8 mouse cellular contexts compared by ENCODE assay signal in genomic region chr19:46303251-46304215, GRCm38 (mm10). TPM values are rescaled to one million over a fixed set of nuclear protein-coding genes. Genes with fewer than 3 reads are reported as not detected.
DNase-seq lines count a peak whose midpoint lies in the region; ATAC-seq and TF ChIP-seq lines count a peak whose summit lies in the region.

No protein-coding gene starts in this region.

- no peak overlapping the region for H3K27ac ChIP-seq in forebrain, embryonic 15.5 days (replicated peaks)
- H3K27ac ChIP-seq in liver, embryonic 12.5 days: peak overlapping the region; percentile 83; the same call in 1 of the 2 replicates

- H3K4me1 ChIP-seq in forebrain, embryonic 15.5 days: peaks cover 25% of the 10 kb centered on the region
- H3K4me1 ChIP-seq in liver, embryonic 12.5 days: peaks cover 34% of the 10 kb centered on the region

- no peaks in the 10 kb centered on the region for H3K9me3 ChIP-seq in forebrain, embryonic 15.5 days
- H3K9me3 ChIP-seq in liver, embryonic 12.5 days (replicated peaks): no peaks in the 10 kb centered on the region

- peak; percentile 93 for DNase-seq in heart, adult 11 months
- DNase-seq in heart, postnatal 14 days: no peak
- DNase-seq in T-cell, adult 2 months (ENCODE audit: low spot score): no peak
- DNase-seq in thymus, postnatal 25 days: no peak
- no peak for DNase-seq in gastrocnemius, postnatal 36 days

- TF ChIP-seq CTCF in C2C12 (IDR thresholded peaks at IDR 0.05; ENCODE audit: control insufficient read depth, insufficient read depth, insufficient read length): no peak

- no peak overlapping the region for H3K9ac ChIP-seq in forebrain, embryonic 15.5 days (replicated peaks)
- peak overlapping the region; percentile 76; the same call in 1 of the 2 replicates for H3K9ac ChIP-seq in liver, embryonic 12.5 days

- no peaks in the 10 kb centered on the region for H3K27me3 ChIP-seq in C2C12 (ENCODE audit: control insufficient read depth, insufficient read depth, insufficient read length)
- peaks cover 17% of the 10 kb centered on the region for H3K27me3 ChIP-seq in forebrain, embryonic 15.5 days
- peaks cover 29% of the 10 kb centered on the region for H3K27me3 ChIP-seq in liver, embryonic 12.5 days (replicated peaks)

- peak overlapping the region; percentile 33 for H3ac ChIP-seq in C2C12 (ENCODE audit: control insufficient read depth, insufficient read length, low read depth)

- no peak overlapping the region for H3K4me3 ChIP-seq in C2C12 (ENCODE audit: insufficient read depth, poor library complexity, severe bottlenecking)
- peak overlapping the region; percentile 61 for H3K4me3 ChIP-seq in forebrain, embryonic 15.5 days
- peak overlapping the region; percentile 71 for H3K4me3 ChIP-seq in liver, embryonic 12.5 days

- intact Hi-C loops in heart, postnatal 14 days (cut with DNase I): loop anchor here (2.0 to 10.0 kb wide), 3 partner anchors 65 to 169 kb away; no protein-coding TSS in a partner anchor
- intact Hi-C loops in gastrocnemius, postnatal 36 days (cut with DNase I): no loop called here

- no peaks in the 10 kb centered on the region for H3K79me3 ChIP-seq in C2C12 (ENCODE audit: low read depth)

- no peak for ATAC-seq in forebrain, embryonic 15.5 days (replicated peaks)
- no peak for ATAC-seq in liver, embryonic 12.5 days

- H3K79me2 ChIP-seq in C2C12 (ENCODE audit: control insufficient read depth, insufficient read depth): peaks cover 17% of the 10 kb centered on the region

- peak overlapping the region; percentile 69 for H3K4me2 ChIP-seq in forebrain, embryonic 15.5 days (replicated peaks)
- H3K4me2 ChIP-seq in liver, embryonic 12.5 days: peak overlapping the region; percentile 97

- peaks cover 17% of the 10 kb centered on the region for H3K36me3 ChIP-seq in C2C12 (ENCODE audit: control insufficient read depth, insufficient read depth)
- H3K36me3 ChIP-seq in forebrain, embryonic 15.5 days: no peaks in the 10 kb centered on the region
- peaks cover 7% of the 10 kb centered on the region; the same call in 1 of the 2 replicates for H3K36me3 ChIP-seq in liver, embryonic 12.5 days

- 56% methylated on average over 18 of the region's 18 CpGs for WGBS in forebrain, embryonic 15.5 days
- WGBS in liver, embryonic 12.5 days (ENCODE audit: insufficient replicate concordance): 57% methylated on average over 18 of the region's 18 CpGs

TF ChIP-seq in C2C12, 6 proteins besides CTCF, POLR2A, EP300 and RAD21:
- no peak for TF ChIP-seq FOSL1 (IDR thresholded peaks at IDR 0.05; ENCODE audit: insufficient read depth, low read length, poor library complexity, severe bottlenecking)
- TF ChIP-seq USF1 (IDR thresholded peaks at IDR 0.05; ENCODE audit: low read depth): no peak
- no peak for TF ChIP-seq MYOD1 (IDR thresholded peaks at IDR 0.05; ENCODE audit: control insufficient read depth, insufficient read length, low read depth)
- TF ChIP-seq CEBPB (IDR thresholded peaks at IDR 0.05; ENCODE audit: low read depth): no peak
- no peak for TF ChIP-seq MAX (IDR thresholded peaks at IDR 0.05)
- no peak for TF ChIP-seq MYOG (IDR thresholded peaks at IDR 0.05; ENCODE audit: control insufficient read depth, extremely low read depth, insufficient read length)

RNA-seq across cellular contexts. Expression of gene Nfkb2, which starts 0.6 kb away (rescaled TPM):
- total RNA-seq in heart, postnatal 14 days (2021): 10 to 100 TPM; 15.5 to 16.6 TPM
- polyA plus RNA-seq in C2C12 (2012; fragmentation: generic; extraction: Trizol): 47.8 TPM
- 1.9 and 2.2 TPM in 2 replicates for polyA plus RNA-seq in forebrain, embryonic 15.5 days (2015; fragmentation: Nextera tagmentation; extraction: Ambion mirVana)
- 5.6 and 6.1 TPM in 2 replicates for polyA plus RNA-seq in liver, embryonic 12.5 days (2016; fragmentation: Nextera tagmentation; extraction: Ambion mirVana)
- total RNA-seq in gastrocnemius, postnatal 36 days (2021): 1 to 10 TPM; 7.3 to 8.6 TPM

RNA-seq across cellular contexts. Expression of gene Psd, which starts 23.4 kb away (rescaled TPM):
- 1 to 10 TPM; 1.7 to 1.9 TPM for total RNA-seq in heart, postnatal 14 days (2021)
- polyA plus RNA-seq in C2C12 (2012; fragmentation: generic; extraction: Trizol): 11.8 TPM
- 78.2 and 79.9 TPM in 2 replicates for polyA plus RNA-seq in forebrain, embryonic 15.5 days (2015; fragmentation: Nextera tagmentation; extraction: Ambion mirVana)
- polyA plus RNA-seq in liver, embryonic 12.5 days (2016; fragmentation: Nextera tagmentation; extraction: Ambion mirVana): 10.7 and 11.3 TPM in 2 replicates
- under 1 TPM; 0.51 to 0.62 TPM for total RNA-seq in gastrocnemius, postnatal 36 days (2021)

RNA-seq across cellular contexts. Expression of gene Fbxl15, which starts 24.5 kb away (rescaled TPM):
- 1 to 10 TPM; 5.5 to 6.9 TPM for total RNA-seq in heart, postnatal 14 days (2021)
- polyA plus RNA-seq in C2C12 (2012; fragmentation: generic; extraction: Trizol): 13.1 TPM
- polyA plus RNA-seq in forebrain, embryonic 15.5 days (2015; fragmentation: Nextera tagmentation; extraction: Ambion mirVana): 37.5 and 40.2 TPM in 2 replicates
- polyA plus RNA-seq in liver, embryonic 12.5 days (2016; fragmentation: Nextera tagmentation; extraction: Ambion mirVana): 13.4 and 13.5 TPM in 2 replicates
- total RNA-seq in gastrocnemius, postnatal 36 days (2021): 1 to 10 TPM; 2.7 to 2.9 TPM

RNA-seq across cellular contexts. Expression of gene Cuedc2, which starts 35.0 kb away (rescaled TPM):
- total RNA-seq in heart, postnatal 14 days (2021): 10 to 100 TPM; 88.0 to 89.6 TPM
- polyA plus RNA-seq in C2C12 (2012; fragmentation: generic; extraction: Trizol): 161 TPM
- 351 and 362 TPM in 2 replicates for polyA plus RNA-seq in forebrain, embryonic 15.5 days (2015; fragmentation: Nextera tagmentation; extraction: Ambion mirVana)
- polyA plus RNA-seq in liver, embryonic 12.5 days (2016; fragmentation: Nextera tagmentation; extraction: Ambion mirVana): 97.6 and 99.1 TPM in 2 replicates
- 10 to 100 TPM; 55.9 to 56.4 TPM for total RNA-seq in gastrocnemius, postnatal 36 days (2021)

RNA-seq across cellular contexts. Expression of gene Mfsd13a, which starts 37.4 kb away (rescaled TPM):
- total RNA-seq in heart, postnatal 14 days (2021): 1 to 10 TPM; 2.9 to 3.6 TPM
- polyA plus RNA-seq in C2C12 (2012; fragmentation: generic; extraction: Trizol): 1.3 TPM
- polyA plus RNA-seq in forebrain, embryonic 15.5 days (2015; fragmentation: Nextera tagmentation; extraction: Ambion mirVana): 8.7 and 9.3 TPM in 2 replicates
- 13.2 and 14.5 TPM in 2 replicates for polyA plus RNA-seq in liver, embryonic 12.5 days (2016; fragmentation: Nextera tagmentation; extraction: Ambion mirVana)
- total RNA-seq in gastrocnemius, postnatal 36 days (2021): 1 to 10 TPM in 1 of 2 experiments, under 1 TPM in 1; 0.79 to 1.1 TPM
